In genomic region chr11:62821893-62822292, GRCm38 (mm10) we compare ENCODE assay signal across 8 mouse cellular contexts. TPM values are rescaled to one million over a fixed set of nuclear protein-coding genes. Genes with fewer than 3 reads are reported as not detected.
DNase-seq lines count a peak whose midpoint lies in the region; ATAC-seq and TF ChIP-seq lines count a peak whose summit lies in the region.
"Had no signal": no experiment of that assay in that cellular context is flagged by ENCODE, and none has a peak within 500 bp of the region (broad histone marks: within the 10 kb centered on the region; RNA-seq: fewer than 3 reads in every experiment).

No protein-coding gene starts in this region.

- peak overlapping the region; percentile 77 for H3K4me3 ChIP-seq in C2C12 (ENCODE audit: insufficient read depth, poor library complexity, severe bottlenecking)
- H3K4me3 ChIP-seq in limb, embryonic 13.5 days: peak overlapping the region; percentile 29
- peak overlapping the region; percentile 18 for H3K4me3 ChIP-seq in neural tube, embryonic 15.5 days (replicated peaks)
- H3K4me3 ChIP-seq: erythroblast, embryonic 14.5 days had no signal

- H3ac ChIP-seq in C2C12 (ENCODE audit: control insufficient read depth, insufficient read length, low read depth): peak overlapping the region; percentile 71

- H3K4me1 ChIP-seq in limb, embryonic 13.5 days: peaks cover 54% of the 10 kb centered on the region
- peaks cover 23% of the 10 kb centered on the region for H3K4me1 ChIP-seq in neural tube, embryonic 15.5 days

- no peaks in the 10 kb centered on the region for H3K27me3 ChIP-seq in C2C12 (ENCODE audit: control insufficient read depth, insufficient read depth, insufficient read length)
- no peaks in the 10 kb centered on the region for H3K27me3 ChIP-seq in limb, embryonic 13.5 days
- peaks cover 4% of the 10 kb centered on the region; the same call in 1 of the 2 replicates for H3K27me3 ChIP-seq in neural tube, embryonic 15.5 days (replicated peaks)

- H3K36me3 ChIP-seq in C2C12 (ENCODE audit: control insufficient read depth, insufficient read depth): peaks cover 28% of the 10 kb centered on the region
- H3K36me3 ChIP-seq in limb, embryonic 13.5 days: no peaks in the 10 kb centered on the region
- no peaks in the 10 kb centered on the region for H3K36me3 ChIP-seq in neural tube, embryonic 15.5 days

- peaks cover 59% of the 10 kb centered on the region for H3K79me3 ChIP-seq in C2C12 (ENCODE audit: low read depth)

- peaks cover 66% of the 10 kb centered on the region for H3K79me2 ChIP-seq in C2C12 (ENCODE audit: control insufficient read depth, insufficient read depth)

- no peaks in the 10 kb centered on the region for H3K9me3 ChIP-seq in limb, embryonic 13.5 days
- H3K9me3 ChIP-seq in neural tube, embryonic 15.5 days (replicated peaks): no peaks in the 10 kb centered on the region

- TF ChIP-seq CTCF in C2C12 (IDR thresholded peaks at IDR 0.05; ENCODE audit: control insufficient read depth, insufficient read depth, insufficient read length): no peak

- 66% methylated on average over 5 of the region's 5 CpGs for WGBS in limb, embryonic 13.5 days
- 79% methylated on average over 5 of the region's 5 CpGs for WGBS in neural tube, embryonic 15.5 days

- intact Hi-C loops in heart, postnatal 25 days (cut with DNase I): loop anchor here (2.0 kb wide), 1 partner anchor 55 kb away; no protein-coding TSS in a partner anchor

- H3K27ac ChIP-seq in limb, embryonic 13.5 days: no peak overlapping the region
- no peak overlapping the region for H3K27ac ChIP-seq in neural tube, embryonic 15.5 days (replicated peaks)

- H3K4me2 ChIP-seq in limb, embryonic 13.5 days (replicated peaks): peak overlapping the region; percentile 83
- peak overlapping the region; percentile 41 for H3K4me2 ChIP-seq in neural tube, embryonic 15.5 days

- peak; percentile 64 for DNase-seq in R1 (ENCODE audit: low read depth, low spot score)
- peak; percentile 14 for DNase-seq in heart, postnatal 25 days (ENCODE audit: low spot score)
- no peak for DNase-seq in layer of hippocampus, postnatal 10 days (ENCODE audit: low spot score in 2 of 2)

- no peak overlapping the region for H3K9ac ChIP-seq in limb, embryonic 13.5 days
- no peak overlapping the region for H3K9ac ChIP-seq in neural tube, embryonic 15.5 days (replicated peaks)

- ATAC-seq in limb, embryonic 13.5 days (ENCODE audit: low FRiP score, low read depth): no peak
- no peak for ATAC-seq in neural tube, embryonic 15.5 days (ENCODE audit: low FRiP score)
- ATAC-seq in frontal cortex, adult (ENCODE audit: low TSS enrichment): no peak

TF ChIP-seq in C2C12, 6 proteins besides CTCF, POLR2A, EP300 and RAD21:
- TF ChIP-seq MAX (IDR thresholded peaks at IDR 0.05) (peak; percentile 51), FOSL1 (IDR thresholded peaks at IDR 0.05; ENCODE audit: insufficient read depth, low read length, poor library complexity, severe bottlenecking) (no peak)

RNA-seq across cellular contexts. Expression of gene Trim16, which starts 1.9 kb away (rescaled TPM):
- polyA plus RNA-seq in C2C12 (2012; fragmentation: generic; extraction: Trizol): 24.2 TPM
- 1 to 10 TPM; 5.4 to 6.5 TPM for total RNA-seq in heart, postnatal 25 days (2021)
- 17.0 and 17.7 TPM in 2 replicates for polyA plus RNA-seq in limb, embryonic 13.5 days (2015; fragmentation: Nextera tagmentation; extraction: Ambion mirVana)
- polyA plus RNA-seq in neural tube, embryonic 15.5 days (2015; fragmentation: Nextera tagmentation; extraction: Ambion mirVana): 9.5 and 11.9 TPM in 2 replicates
- total RNA-seq in layer of hippocampus, postnatal 10 days (2021): 1 to 10 TPM; 5.3 to 5.5 TPM
- polyA plus RNA-seq: erythroblast, embryonic 14.5 days had no signal

RNA-seq across cellular contexts. Expression of gene Fbxw10, which starts 25.0 kb away (rescaled TPM):
- polyA plus RNA-seq in C2C12 (2012; fragmentation: generic; extraction: Trizol): 0.02 TPM
- under 1 TPM; 0.17 to 0.26 TPM for total RNA-seq in heart, postnatal 25 days (2021)
- 0.84 and 1.0 TPM in 2 replicates for polyA plus RNA-seq in limb, embryonic 13.5 days (2015; fragmentation: Nextera tagmentation; extraction: Ambion mirVana)
- polyA plus RNA-seq in neural tube, embryonic 15.5 days (2015; fragmentation: Nextera tagmentation; extraction: Ambion mirVana): 0.19 and 0.55 TPM in 2 replicates
- total RNA-seq in layer of hippocampus, postnatal 10 days (2021): under 1 TPM; 0.51 to 0.53 TPM
- polyA plus RNA-seq: erythroblast, embryonic 14.5 days had no signal

RNA-seq across cellular contexts. Expression of gene Zfp286, which starts 32.6 kb away (rescaled TPM):
- not detected for polyA plus RNA-seq in C2C12 (2012; fragmentation: generic; extraction: Trizol)
- total RNA-seq in heart, postnatal 25 days (2021): 1 to 10 TPM; 1.6 to 2.3 TPM
- 37.7 and 37.8 TPM in 2 replicates for polyA plus RNA-seq in limb, embryonic 13.5 days (2015; fragmentation: Nextera tagmentation; extraction: Ambion mirVana)
- polyA plus RNA-seq in neural tube, embryonic 15.5 days (2015; fragmentation: Nextera tagmentation; extraction: Ambion mirVana): 25.0 and 25.3 TPM in 2 replicates
- 10 to 100 TPM; 20.8 to 21.7 TPM for total RNA-seq in layer of hippocampus, postnatal 10 days (2021)
- polyA plus RNA-seq: erythroblast, embryonic 14.5 days had no signal

RNA-seq across cellular contexts. Expression of gene Tvp23b, which starts 57.4 kb away (rescaled TPM):
- 13.7 TPM for polyA plus RNA-seq in C2C12 (2012; fragmentation: generic; extraction: Trizol)
- total RNA-seq in heart, postnatal 25 days (2021): 10 to 100 TPM; 20.4 to 23.6 TPM
- 64.2 and 67.1 TPM in 2 replicates for polyA plus RNA-seq in limb, embryonic 13.5 days (2015; fragmentation: Nextera tagmentation; extraction: Ambion mirVana)
- polyA plus RNA-seq in neural tube, embryonic 15.5 days (2015; fragmentation: Nextera tagmentation; extraction: Ambion mirVana): 54.0 and 55.4 TPM in 2 replicates
- 10 to 100 TPM; 24.5 to 25.3 TPM for total RNA-seq in layer of hippocampus, postnatal 10 days (2021)
- polyA plus RNA-seq: erythroblast, embryonic 14.5 days had no signal

Comparison
In these comparisons a context has a peak if more than half of its experiments do, and no peak if none do; other contexts are left out.
1. H3K4me3 ChIP-seq: peak in every context shown above with its lines; median percentile 77 in C2C12; 29 in limb, embryonic 13.5 days; 18 in neural tube, embryonic 15.5 days.
2. DNase-seq: peak in R1 (single experiment) and heart, postnatal 25 days (single experiment); none in layer of hippocampus, postnatal 10 days (0 of 2).
3. RNA of gene Zfp286, which starts 32.6 kb away (polyA plus RNA-seq): 37.7 to 37.8 TPM in limb, embryonic 13.5 days and 25.0 to 25.3 TPM in neural tube, embryonic 15.5 days; not detected in C2C12 (single experiment); every median in the first group is over 10 times any median in the second.